Mouse (Mus musculus): ENCODE data around the gene Mettl23. TPM values are rescaled to one million over a fixed set of nuclear protein-coding genes. Genes with fewer than 3 reads are reported as not detected.

Gene Mettl23
- polyA plus RNA-seq, 1 experiment from 2014 or later, result 58.8 TPM

- Histone ChIP-seq H3K4me3 (replicated peaks) (no peak overlapping the region), H3K27me3 (peaks cover 5% of the 10 kb centered on the region; the same call in 1 of the 2 replicates), H3K36me3 (no peaks in the 10 kb centered on the region), H3K4me1 (replicated peaks) (peaks cover 57% of the 10 kb centered on the region), H3K9ac (replicated peaks) (no peak overlapping the region), H3K27ac (no peak overlapping the region), H3K4me2 (no peak overlapping the region; the same call in 1 of the 2 replicates), H3K9me3 (no peaks in the 10 kb centered on the region)
- ATAC-seq (ENCODE audit: insufficient number of reproducible peaks, insufficient read depth, low FRiP score, low TSS enrichment, low read depth), result no peak
- WGBS, result 65% methylated on average over 11 of the region's 11 CpGs
These were observed 32.5 kb upstream of the Mettl23 start for GRCm38 (mm10) chr11:116810528-116810927.

GRCm38 (mm10) chr11:116810983-116811901 lies 31.8 kb upstream of the Mettl23 start:
- WGBS, result 7% methylated on average over 32 of the region's 32 CpGs
- peaks cover 5% of the 10 kb centered on the region; the same call in 1 of the 2 replicates for H3K27me3 ChIP-seq
- H3K9ac ChIP-seq (replicated peaks), result peak overlapping the region; percentile 40
- H3K4me1 ChIP-seq (replicated peaks), result peaks cover 58% of the 10 kb centered on the region
- no peaks in the 10 kb centered on the region for H3K9me3 ChIP-seq
- peak overlapping the region; percentile 56; the same call in 1 of the 2 replicates for H3K27ac ChIP-seq
- ATAC-seq (ENCODE audit: insufficient number of reproducible peaks, insufficient read depth, low FRiP score, low TSS enrichment, low read depth), result 0 out of 2 replicates have a peak, but pooled peaks have one; percentile 48
- H3K36me3 ChIP-seq, result no peaks in the 10 kb centered on the region
- peak overlapping the region; percentile 39 for H3K4me3 ChIP-seq (replicated peaks)
- peak overlapping the region; percentile 68 for H3K4me2 ChIP-seq

GRCm38 (mm10) chr11:116812793-116813529 lies 30.1 kb upstream of the Mettl23 start:
- Histone ChIP-seq H3K4me1 (replicated peaks) (peaks cover 55% of the 10 kb centered on the region), H3K9me3 (no peaks in the 10 kb centered on the region), H3K27ac (peak overlapping the region; percentile 93), H3K4me2 (peak overlapping the region; percentile 18; the same call in 1 of the 2 replicates), H3K9ac (replicated peaks) (no peak overlapping the region), H3K27me3 (peaks cover 5% of the 10 kb centered on the region; the same call in 1 of the 2 replicates), H3K4me3 (replicated peaks) (no peak overlapping the region), H3K36me3 (no peaks in the 10 kb centered on the region)
- 50% methylated on average over 21 of the region's 21 CpGs for WGBS
- peak; percentile 21; the same call in 1 of the 2 replicates for ATAC-seq (ENCODE audit: insufficient number of reproducible peaks, insufficient read depth, low FRiP score, low TSS enrichment, low read depth)

- peaks cover 54% of the 10 kb centered on the region for H3K4me1 ChIP-seq (replicated peaks)
- H3K4me3 ChIP-seq (replicated peaks), result no peak overlapping the region
- no peaks in the 10 kb centered on the region for H3K9me3 ChIP-seq
- no peak for ATAC-seq (ENCODE audit: insufficient number of reproducible peaks, insufficient read depth, low FRiP score, low TSS enrichment, low read depth)
- WGBS, result 74% methylated on average over 13 of the region's 13 CpGs
- H3K27me3 ChIP-seq, result peaks cover 5% of the 10 kb centered on the region; the same call in 1 of the 2 replicates
- peak overlapping the region; percentile 42; the same call in 1 of the 2 replicates for H3K9ac ChIP-seq (replicated peaks)
- H3K36me3 ChIP-seq, result no peaks in the 10 kb centered on the region
- peak overlapping the region; percentile 10 for H3K4me2 ChIP-seq
- peak overlapping the region; percentile 93 for H3K27ac ChIP-seq
These were observed 29.5 kb upstream of the Mettl23 start for GRCm38 (mm10) chr11:116813610-116814009.

GRCm38 (mm10) chr11:116814076-116814883 lies 28.8 kb upstream of the Mettl23 start:
- Histone ChIP-seq H3K4me1 (replicated peaks) (peaks cover 60% of the 10 kb centered on the region), H3K27me3 (peaks cover 4% of the 10 kb centered on the region; the same call in 1 of the 2 replicates), H3K9ac (replicated peaks) (peak overlapping the region; percentile 42; the same call in 1 of the 2 replicates), H3K9me3 (no peaks in the 10 kb centered on the region), H3K4me2 (peak overlapping the region; percentile 28), H3K36me3 (no peaks in the 10 kb centered on the region), H3K27ac (peak overlapping the region; percentile 93), H3K4me3 (replicated peaks) (no peak overlapping the region)
- no peak for ATAC-seq (ENCODE audit: insufficient number of reproducible peaks, insufficient read depth, low FRiP score, low TSS enrichment, low read depth)
- WGBS, result 7% methylated on average over 20 of the region's 20 CpGs

GRCm38 (mm10) chr11:116814884-116815415 lies 28.1 kb upstream of the Mettl23 start:
- peak overlapping the region; percentile 28; the same call in 1 of the 2 replicates for H3K4me2 ChIP-seq
- no peak overlapping the region for H3K4me3 ChIP-seq (replicated peaks)
- H3K27ac ChIP-seq, result peak overlapping the region; percentile 93
- ATAC-seq (ENCODE audit: insufficient number of reproducible peaks, insufficient read depth, low FRiP score, low TSS enrichment, low read depth), result no peak
- peak overlapping the region; percentile 42; the same call in 1 of the 2 replicates for H3K9ac ChIP-seq (replicated peaks)
- H3K4me1 ChIP-seq (replicated peaks), result peaks cover 64% of the 10 kb centered on the region
- no peaks in the 10 kb centered on the region for H3K9me3 ChIP-seq
- 23% methylated on average over 7 of the region's 7 CpGs for WGBS
- H3K36me3 ChIP-seq, result no peaks in the 10 kb centered on the region
- no peaks in the 10 kb centered on the region; the same call in 1 of the 2 replicates for H3K27me3 ChIP-seq

- H3K36me3 ChIP-seq, result no peaks in the 10 kb centered on the region
- H3K9ac ChIP-seq (replicated peaks), result no peak overlapping the region
- no peak overlapping the region for H3K4me3 ChIP-seq (replicated peaks)
- 80% methylated on average over 5 of the region's 5 CpGs for WGBS
- peaks cover 51% of the 10 kb centered on the region for H3K4me1 ChIP-seq (replicated peaks)
- H3K27ac ChIP-seq, result no peak overlapping the region
- ATAC-seq (ENCODE audit: insufficient number of reproducible peaks, insufficient read depth, low FRiP score, low TSS enrichment, low read depth), result no peak
- H3K4me2 ChIP-seq, result no peak overlapping the region
- no peaks in the 10 kb centered on the region for H3K9me3 ChIP-seq
- H3K27me3 ChIP-seq, result no peaks in the 10 kb centered on the region
These were observed 26.3 kb upstream of the Mettl23 start for GRCm38 (mm10) chr11:116816769-116817168.

GRCm38 (mm10) chr11:116817567-116817966 lies 25.5 kb upstream of the Mettl23 start:
- Histone ChIP-seq H3K9ac (replicated peaks) (no peak overlapping the region), H3K27ac (no peak overlapping the region), H3K27me3 (no peaks in the 10 kb centered on the region), H3K36me3 (no peaks in the 10 kb centered on the region), H3K4me3 (replicated peaks) (no peak overlapping the region), H3K4me1 (replicated peaks) (peaks cover 44% of the 10 kb centered on the region), H3K9me3 (no peaks in the 10 kb centered on the region), H3K4me2 (no peak overlapping the region)
- no peak for ATAC-seq (ENCODE audit: insufficient number of reproducible peaks, insufficient read depth, low FRiP score, low TSS enrichment, low read depth)
- WGBS, result 94% methylated on average over 5 of the region's 5 CpGs

GRCm38 (mm10) chr11:116818722-116819121 lies 24.4 kb upstream of the Mettl23 start:
- Histone ChIP-seq H3K27ac (peak overlapping the region; percentile 50), H3K4me1 (replicated peaks) (peaks cover 33% of the 10 kb centered on the region), H3K36me3 (no peaks in the 10 kb centered on the region; the same call in 1 of the 2 replicates), H3K9me3 (no peaks in the 10 kb centered on the region), H3K9ac (replicated peaks) (0 out of 2 replicates have a peak overlapping the region, but pooled peaks have one; percentile 8), H3K4me3 (replicated peaks) (no peak overlapping the region), H3K4me2 (no peak overlapping the region), H3K27me3 (no peaks in the 10 kb centered on the region)
- ATAC-seq (ENCODE audit: insufficient number of reproducible peaks, insufficient read depth, low FRiP score, low TSS enrichment, low read depth), result no peak
- WGBS, result 29% methylated on average over 8 of the region's 8 CpGs

- no peak overlapping the region for H3K27ac ChIP-seq
- peaks cover 22% of the 10 kb centered on the region for H3K4me1 ChIP-seq (replicated peaks)
These were observed 23.0 kb upstream of the Mettl23 start for GRCm38 (mm10) chr11:116819932-116820593.

More at GRCm38 (mm10) chr11:116819932-116820593, 23.0 kb upstream of the Mettl23 start:
- WGBS, result 88% methylated on average over 5 of the region's 5 CpGs
- Histone ChIP-seq H3K4me2 (no peak overlapping the region), H3K9me3 (no peaks in the 10 kb centered on the region), H3K36me3 (no peaks in the 10 kb centered on the region; the same call in 1 of the 2 replicates), H3K27me3 (no peaks in the 10 kb centered on the region), H3K4me3 (replicated peaks) (no peak overlapping the region), H3K9ac (replicated peaks) (no peak overlapping the region)
- ATAC-seq (ENCODE audit: insufficient number of reproducible peaks, insufficient read depth, low FRiP score, low TSS enrichment, low read depth), result no peak
